Mouse (Mus musculus): ENCODE results near the gene Galnt16. TPM values are rescaled to one million over a fixed set of nuclear protein-coding genes. Genes with fewer than 3 reads are reported as not detected.

Galnt16 gene
- polyA plus RNA-seq, 1 experiment from 2014 or later = 18.9 TPM

DNA sequence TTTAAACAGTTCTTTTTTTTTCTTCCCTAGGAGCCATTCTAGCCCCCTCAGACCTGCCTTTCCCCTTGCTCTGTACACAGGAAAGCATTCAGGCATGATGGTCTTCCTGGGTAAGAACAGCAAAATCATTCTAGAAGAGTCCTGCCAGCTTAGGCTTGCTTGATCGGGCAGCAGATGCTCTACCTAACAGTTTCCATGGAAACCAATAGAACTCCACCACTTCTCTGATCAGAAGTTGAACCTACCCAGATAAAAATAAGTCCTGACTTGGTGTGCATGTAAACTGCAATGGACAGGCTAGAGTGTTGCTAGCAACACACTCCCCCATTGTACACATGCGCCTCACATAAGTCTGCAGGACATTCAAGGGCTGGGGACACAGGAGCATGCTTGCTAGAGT, 86.1 kb downstream of the Galnt16 start:
- Histone ChIP-seq H3K27me3 (ENCODE audit: insufficient read depth, poor library complexity, severe bottlenecking) (no peaks in the 10 kb centered on the region), H3K36me3 (peaks cover 16% of the 10 kb centered on the region), H3K4me3 (no peak overlapping the region), H3K4me1 (replicated peaks) (peaks cover 19% of the 10 kb centered on the region; the same call in 1 of the 2 replicates), H3K9me3 (no peaks in the 10 kb centered on the region), H3K27ac (no peak overlapping the region)
- WGBS = 83% methylated on average over 2 of the region's 2 CpGs
- no peak for DNase-seq (ENCODE audit: low spot score)

DNA sequence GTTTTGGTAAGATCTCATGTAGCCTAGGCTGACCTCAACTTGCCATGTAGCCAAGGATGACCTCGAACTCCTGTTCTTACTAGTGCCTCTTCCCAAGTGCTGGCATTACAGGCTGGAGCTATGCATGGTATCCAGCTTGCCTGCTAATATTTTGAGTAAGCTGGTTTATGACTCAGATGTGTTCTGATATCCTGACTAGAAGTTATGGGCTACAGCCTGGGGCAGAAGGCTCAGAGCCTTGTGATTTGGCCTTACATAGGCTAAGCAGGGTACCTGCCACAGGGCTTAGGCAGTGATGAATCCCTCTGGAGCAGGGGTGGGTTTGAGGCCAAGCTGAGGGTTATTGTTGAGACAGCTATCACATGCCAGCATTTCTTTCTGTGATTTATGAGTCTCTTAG, 90.5 kb downstream of the Galnt16 start:
- Histone ChIP-seq H3K4me1 (replicated peaks) (no peaks in the 10 kb centered on the region), H3K4me3 (no peak overlapping the region), H3K27me3 (ENCODE audit: insufficient read depth, poor library complexity, severe bottlenecking) (no peaks in the 10 kb centered on the region), H3K36me3 (peaks cover 5% of the 10 kb centered on the region), H3K27ac (no peak overlapping the region), H3K9me3 (no peaks in the 10 kb centered on the region)
- 77% methylated on average over 1 of the region's 1 CpGs for WGBS
- no peak for DNase-seq (ENCODE audit: low spot score)

DNA sequence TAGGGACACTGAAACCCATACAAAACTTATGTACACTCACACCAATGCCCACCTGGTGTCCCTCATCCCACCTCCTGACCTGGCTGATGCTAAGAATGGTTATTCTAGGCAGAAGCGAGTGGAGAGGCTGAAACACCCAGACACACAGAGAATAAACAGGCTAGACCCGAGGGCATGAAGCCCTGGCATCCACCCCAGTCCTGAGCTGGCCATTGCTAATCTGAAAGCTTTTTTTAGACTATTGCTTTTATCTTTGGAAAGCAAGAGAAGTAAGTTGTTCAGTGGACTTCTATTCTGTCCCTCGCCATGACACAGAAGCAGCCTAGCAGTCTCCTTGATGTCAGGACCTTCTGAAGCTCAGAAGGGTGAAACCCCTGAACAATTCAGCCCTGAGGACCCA, 91.9 kb downstream of the Galnt16 start:
- DNase-seq (ENCODE audit: low spot score) = no peak
- Histone ChIP-seq H3K9me3 (no peaks in the 10 kb centered on the region), H3K4me3 (no peak overlapping the region), H3K4me1 (replicated peaks) (no peaks in the 10 kb centered on the region), H3K36me3 (peaks cover 2% of the 10 kb centered on the region), H3K27ac (no peak overlapping the region), H3K27me3 (ENCODE audit: insufficient read depth, poor library complexity, severe bottlenecking) (no peaks in the 10 kb centered on the region)
- WGBS = 81% methylated on average over 3 of the region's 3 CpGs

DNA sequence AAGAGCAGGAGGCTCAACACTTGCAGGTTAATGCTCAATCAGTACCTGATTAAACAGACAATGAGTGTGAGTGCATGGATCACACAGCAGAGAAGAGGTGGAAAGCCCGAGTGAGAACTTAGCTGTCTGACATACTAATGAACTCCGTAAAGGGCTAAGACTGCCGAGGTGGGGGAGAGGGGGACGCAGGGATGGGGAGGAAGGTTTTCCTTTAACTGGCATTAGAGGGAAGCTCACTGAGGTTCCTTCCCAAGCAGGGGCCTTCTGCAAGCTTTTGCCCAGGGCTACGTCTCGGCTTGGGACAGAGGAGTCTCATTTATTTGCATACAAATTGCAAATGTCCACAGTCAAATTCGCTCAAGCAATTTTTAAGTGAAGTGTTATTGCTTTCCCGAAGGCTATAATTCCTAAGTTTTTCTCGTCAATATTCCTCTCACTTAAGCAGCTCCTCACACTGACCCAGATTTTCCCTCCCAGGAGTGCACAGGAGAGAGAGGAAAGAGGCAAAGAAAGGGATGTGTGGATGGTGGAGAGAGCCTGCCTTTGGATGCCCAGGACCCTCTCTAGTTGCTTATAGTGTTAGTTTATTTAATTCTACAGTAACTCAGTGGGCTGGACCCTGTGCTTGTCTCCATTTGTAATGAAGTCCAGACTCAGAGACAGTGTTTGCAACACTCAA, 94.2 kb downstream of the Galnt16 start:
- 73% methylated on average over 9 of the region's 9 CpGs for WGBS
- Histone ChIP-seq H3K4me1 (replicated peaks) (peaks cover 10% of the 10 kb centered on the region), H3K27ac (no peak overlapping the region), H3K4me3 (no peak overlapping the region), H3K9me3 (no peaks in the 10 kb centered on the region), H3K36me3 (no peaks in the 10 kb centered on the region), H3K27me3 (ENCODE audit: insufficient read depth, poor library complexity, severe bottlenecking) (no peaks in the 10 kb centered on the region)
- DNase-seq (ENCODE audit: low spot score) = no peak

DNA sequence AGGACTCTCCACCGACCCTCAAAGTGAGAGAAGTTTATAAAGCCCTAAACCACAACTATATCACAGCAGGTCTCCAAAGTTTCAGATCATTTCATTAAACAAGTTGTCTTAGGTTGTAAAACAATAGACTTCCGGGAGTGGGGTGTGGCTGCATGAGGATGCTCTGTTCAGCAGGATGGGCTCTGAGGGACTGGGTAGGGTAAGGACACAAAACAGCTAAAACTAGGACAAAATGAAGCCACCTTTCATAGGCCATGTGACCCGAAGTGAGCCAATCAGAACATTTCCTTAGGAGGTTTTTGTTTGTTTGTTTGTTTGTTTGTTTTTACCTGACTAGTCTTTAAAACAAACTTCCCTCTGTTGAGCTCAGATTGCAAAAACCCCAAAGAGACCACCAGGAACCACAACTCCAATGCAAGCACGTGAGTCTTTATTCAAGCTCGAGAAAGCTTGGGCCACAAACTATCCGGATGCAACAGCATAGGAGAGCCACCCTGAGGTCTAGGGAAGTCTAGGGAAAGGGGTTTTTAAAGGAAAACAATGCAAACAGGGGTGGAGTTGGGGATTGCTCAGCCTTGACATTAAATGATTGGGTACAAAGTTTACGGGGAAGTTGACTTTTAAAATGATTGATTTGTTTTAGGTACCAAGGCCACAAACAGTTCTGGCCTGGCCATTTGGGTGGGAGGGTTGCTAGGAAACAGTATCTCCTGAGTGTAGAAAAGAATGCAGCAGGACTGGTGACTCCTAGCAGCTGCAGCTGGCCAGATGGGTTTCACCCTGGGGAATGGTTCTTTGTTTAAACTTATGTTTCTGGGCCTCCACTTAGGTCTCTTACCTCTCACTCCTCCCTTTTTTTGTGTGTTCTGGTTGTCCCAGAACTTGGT, 97.5 kb downstream of the Galnt16 start:
- Histone ChIP-seq H3K36me3 (no peaks in the 10 kb centered on the region), H3K27me3 (ENCODE audit: insufficient read depth, poor library complexity, severe bottlenecking) (no peaks in the 10 kb centered on the region), H3K9me3 (no peaks in the 10 kb centered on the region), H3K27ac (peak overlapping the region; percentile 12; the same call in 1 of the 2 replicates), H3K4me1 (replicated peaks) (peaks cover 10% of the 10 kb centered on the region), H3K4me3 (no peak overlapping the region)
- no peak for DNase-seq (ENCODE audit: low spot score)
- 58% methylated on average over 7 of the region's 7 CpGs for WGBS

DNA sequence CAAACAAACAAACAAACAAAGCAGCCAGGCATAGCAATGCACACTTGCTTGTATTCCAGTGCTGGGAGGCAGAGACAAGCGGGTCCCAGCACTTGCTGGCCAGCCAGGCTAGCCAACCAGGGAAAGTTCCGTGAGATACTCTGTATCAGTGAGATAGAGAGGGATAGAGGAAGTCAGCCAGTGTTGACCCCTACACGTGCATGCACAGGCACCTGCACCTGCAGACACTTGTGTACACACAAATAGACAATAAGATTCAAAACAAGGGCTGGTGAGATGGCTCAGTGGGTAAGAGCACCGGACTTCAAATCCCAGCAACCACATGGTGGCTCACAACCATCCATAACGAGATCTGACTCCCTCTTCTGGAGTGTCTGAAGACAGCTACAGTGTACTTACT, 102.4 kb downstream of the Galnt16 start:
- peaks cover 10% of the 10 kb centered on the region for H3K4me1 ChIP-seq (replicated peaks)
- DNase-seq (ENCODE audit: low spot score) = no peak
- no peak overlapping the region for H3K27ac ChIP-seq
- H3K4me3 ChIP-seq = no peak overlapping the region
- no peaks in the 10 kb centered on the region for H3K27me3 ChIP-seq (ENCODE audit: insufficient read depth, poor library complexity, severe bottlenecking)
- WGBS = 80% methylated on average over 5 of the region's 5 CpGs
- H3K36me3 ChIP-seq = no peaks in the 10 kb centered on the region
- H3K9me3 ChIP-seq = no peaks in the 10 kb centered on the region

DNA sequence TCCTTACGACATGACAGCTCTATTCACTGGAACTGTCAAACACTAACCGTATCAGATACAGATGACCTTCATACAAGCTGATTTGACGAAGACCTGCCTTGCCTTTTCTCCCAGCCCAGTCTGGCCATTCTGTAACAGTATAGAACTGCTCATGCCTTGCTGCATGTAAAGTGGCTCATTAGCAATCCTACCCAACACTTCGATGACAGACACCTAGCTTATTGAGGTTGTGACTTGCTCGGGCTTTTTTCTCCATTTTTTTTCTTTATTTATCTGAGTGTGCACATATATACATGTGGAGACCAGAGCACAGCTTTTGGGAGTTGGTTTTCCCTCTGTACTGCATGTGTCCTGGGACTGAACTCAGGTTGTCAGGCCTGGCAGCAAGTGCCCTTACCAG, 113.7 kb downstream of the Galnt16 start:
- H3K36me3 ChIP-seq = peaks cover 72% of the 10 kb centered on the region
- H3K27me3 ChIP-seq (ENCODE audit: insufficient read depth, poor library complexity, severe bottlenecking) = no peaks in the 10 kb centered on the region
- H3K4me1 ChIP-seq (replicated peaks) = peaks cover 22% of the 10 kb centered on the region
- WGBS = 90% methylated on average over 5 of the region's 5 CpGs
- no peak overlapping the region for H3K27ac ChIP-seq
- no peak overlapping the region for H3K4me3 ChIP-seq
- DNase-seq (ENCODE audit: low spot score) = no peak
- no peaks in the 10 kb centered on the region for H3K9me3 ChIP-seq

DNA sequence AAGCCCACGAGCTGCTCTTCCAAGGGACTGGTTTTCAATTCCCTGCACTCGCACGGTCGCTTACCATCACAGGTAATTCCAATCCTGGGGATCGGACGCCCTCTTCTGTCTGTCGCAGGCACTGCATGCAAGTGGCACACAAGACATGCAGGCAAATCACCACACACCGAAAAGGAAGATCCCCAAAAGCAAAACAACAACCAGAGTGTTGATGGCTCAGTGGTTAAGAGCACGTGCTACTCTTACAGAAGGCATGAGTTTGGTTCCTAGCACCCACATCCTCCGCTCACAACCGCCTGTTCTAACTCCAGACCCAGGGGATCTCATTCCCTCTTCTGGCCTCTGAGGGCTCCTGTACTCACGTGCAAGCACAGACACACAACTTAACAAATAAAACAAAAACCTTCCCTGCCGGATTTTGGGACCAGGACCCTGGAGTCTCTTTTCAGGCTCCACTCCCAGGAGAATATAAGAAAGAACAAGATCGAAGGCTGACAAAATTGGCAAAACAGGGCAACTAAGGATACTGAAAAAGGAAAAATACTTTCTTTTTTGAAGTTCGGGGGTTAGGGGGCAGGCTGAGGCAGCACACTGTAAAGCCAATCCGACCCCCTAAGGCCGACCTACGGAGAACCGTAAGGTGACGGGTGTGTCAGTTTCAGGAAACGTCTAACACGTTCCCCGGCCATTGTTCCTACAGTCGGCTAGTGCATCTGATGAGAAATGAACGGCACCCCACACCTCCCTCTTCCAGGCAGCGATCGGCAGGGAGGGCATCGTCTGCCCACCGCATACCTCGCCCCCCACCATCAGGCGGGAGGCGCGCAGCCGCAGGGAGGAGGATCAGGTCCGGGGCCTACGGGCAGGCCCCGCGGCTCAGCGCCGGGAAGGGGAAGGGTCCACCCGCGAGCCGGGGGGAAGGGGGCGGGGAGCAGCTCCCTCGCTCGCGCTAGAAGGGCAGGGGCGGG, 124.9 kb downstream of the Galnt16 start:
- Histone ChIP-seq H3K4me1 (replicated peaks) (peaks cover 41% of the 10 kb centered on the region), H3K27ac (peak overlapping the region; percentile 97), H3K27me3 (ENCODE audit: insufficient read depth, poor library complexity, severe bottlenecking) (no peaks in the 10 kb centered on the region), H3K36me3 (peaks cover 48% of the 10 kb centered on the region), H3K4me3 (peak overlapping the region; percentile 99), H3K9me3 (no peaks in the 10 kb centered on the region)
- 3% methylated on average over 48 of the region's 48 CpGs for WGBS
- DNase-seq (ENCODE audit: low spot score) = peak; percentile 79

DNA sequence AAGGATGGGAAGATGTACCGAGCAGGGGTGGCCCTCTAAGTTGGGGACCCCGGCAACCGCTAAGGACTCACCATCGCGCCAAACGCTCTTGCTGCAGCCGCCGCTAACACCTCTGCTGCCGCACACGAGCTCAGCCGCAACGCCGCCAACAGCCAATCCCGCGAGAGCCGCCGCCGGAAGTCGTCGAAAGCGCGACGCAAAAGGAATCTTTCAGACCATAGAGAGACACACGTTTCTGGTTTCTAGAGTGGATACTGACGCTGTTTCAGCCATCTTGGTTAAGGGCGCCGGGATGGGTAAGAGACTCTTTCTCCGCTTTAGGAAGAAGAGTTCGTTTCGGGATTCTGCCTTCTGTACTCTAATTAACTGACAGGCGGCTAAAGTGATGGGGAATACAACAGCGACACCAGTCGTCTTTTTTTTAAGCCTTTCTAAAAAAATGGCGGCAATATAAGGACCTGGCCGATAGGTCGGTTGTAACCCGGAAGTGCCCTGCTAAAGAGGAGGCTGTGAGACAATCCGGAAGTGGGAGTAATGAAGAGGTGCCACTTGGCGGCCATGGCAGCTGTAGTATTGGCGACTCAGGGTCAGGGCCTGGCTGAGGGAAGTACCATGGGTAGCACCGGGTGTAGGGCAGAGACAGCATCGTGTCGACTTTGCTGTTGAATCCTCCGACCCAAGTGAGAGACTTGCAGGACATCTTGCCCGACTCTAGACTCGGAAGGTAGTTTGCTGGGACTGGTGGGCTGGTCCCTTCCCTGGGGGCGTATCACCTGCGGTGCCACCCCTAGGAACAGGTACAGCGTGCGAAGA, 125.8 kb downstream of the Galnt16 start, which contains the start of the genes Slc39a9 and Erh:
TSS of gene Slc39a9 (plus strand) at position 191 of the 813 bp plus-strand sequence.
TSS of gene Erh (minus strand) at position 649 of the 813 bp plus-strand sequence.
- peaks cover 41% of the 10 kb centered on the region for H3K4me1 ChIP-seq (replicated peaks)
- no peaks in the 10 kb centered on the region for H3K9me3 ChIP-seq
- no peaks in the 10 kb centered on the region for H3K27me3 ChIP-seq (ENCODE audit: insufficient read depth, poor library complexity, severe bottlenecking)

DNA sequence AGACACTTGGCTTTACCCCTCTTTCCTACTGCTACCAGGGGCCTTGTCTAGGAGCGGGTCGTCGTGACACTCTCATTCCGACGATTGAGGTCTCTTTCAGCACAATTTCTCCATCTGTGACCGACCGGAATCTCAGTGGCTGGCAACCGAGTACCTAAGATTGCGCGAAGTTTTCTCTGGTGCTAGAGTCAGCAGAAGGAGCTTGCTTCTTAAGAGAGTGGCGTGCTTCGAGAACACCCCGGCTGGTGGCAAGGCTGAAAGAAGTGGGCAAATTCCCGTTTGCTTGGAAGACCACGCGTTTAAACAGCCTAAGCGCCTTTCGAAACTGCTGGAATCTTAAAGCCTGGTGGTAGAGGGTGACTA, 126.4 kb downstream of the Galnt16 start:
- 11% methylated on average over 18 of the region's 18 CpGs for WGBS
- DNase-seq (ENCODE audit: low spot score) = no peak
- H3K27ac ChIP-seq = peak overlapping the region; percentile 97
- H3K36me3 ChIP-seq = peaks cover 46% of the 10 kb centered on the region
- peaks cover 41% of the 10 kb centered on the region for H3K4me1 ChIP-seq (replicated peaks)
- no peaks in the 10 kb centered on the region for H3K27me3 ChIP-seq (ENCODE audit: insufficient read depth, poor library complexity, severe bottlenecking)
- no peaks in the 10 kb centered on the region for H3K9me3 ChIP-seq
- H3K4me3 ChIP-seq = peak overlapping the region; percentile 99

More for the DNA sequence above, 125.8 kb downstream of the Galnt16 start, which contains the start of the genes Slc39a9 and Erh:
- peak within 1 kb of the TSS; percentile 97 for H3K27ac ChIP-seq
- H3K36me3 ChIP-seq = peaks cover 47% of the 10 kb centered on the region
- WGBS = under 1% methylated on average over 50 of the region's 50 CpGs
- DNase-seq (ENCODE audit: low spot score) = peak; percentile 95
- H3K4me3 ChIP-seq = peak within 1 kb of the TSS; percentile 99

DNA sequence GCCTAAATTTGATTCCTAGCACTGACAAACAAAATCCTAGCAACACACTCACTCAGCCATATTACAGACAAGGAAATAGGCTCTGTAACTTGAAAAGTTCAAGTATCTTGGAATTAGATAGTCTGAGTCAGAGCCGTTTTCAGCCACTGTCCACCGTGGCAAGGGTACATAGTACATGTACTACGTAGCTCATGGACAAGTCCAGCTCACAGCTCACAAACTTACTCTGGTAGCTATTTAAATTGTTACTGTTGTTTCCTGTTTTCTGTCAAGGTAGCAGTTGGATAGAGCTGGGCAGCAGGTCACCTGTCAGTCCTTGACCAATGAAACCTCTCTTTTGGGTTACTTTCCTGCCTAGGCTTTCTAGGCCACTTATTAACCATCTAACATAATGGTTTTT, 128.3 kb downstream of the Galnt16 start:
- DNase-seq (ENCODE audit: low spot score) = no peak
- 96% methylated on average over 3 of the region's 3 CpGs for WGBS
- H3K27ac ChIP-seq = no peak overlapping the region
- H3K27me3 ChIP-seq (ENCODE audit: insufficient read depth, poor library complexity, severe bottlenecking) = no peaks in the 10 kb centered on the region
- no peak overlapping the region for H3K4me3 ChIP-seq
- H3K36me3 ChIP-seq = peaks cover 34% of the 10 kb centered on the region
- peaks cover 41% of the 10 kb centered on the region for H3K4me1 ChIP-seq (replicated peaks)
- no peaks in the 10 kb centered on the region for H3K9me3 ChIP-seq
